Mouse (Mus musculus): ENCODE data around the gene Olfr323. TPM values are rescaled to one million over a fixed set of nuclear protein-coding genes. Genes with fewer than 3 reads are reported as not detected.

The Olfr323 gene
- total RNA-seq, 2 experiments from 2014 or later = not detected

DNA sequence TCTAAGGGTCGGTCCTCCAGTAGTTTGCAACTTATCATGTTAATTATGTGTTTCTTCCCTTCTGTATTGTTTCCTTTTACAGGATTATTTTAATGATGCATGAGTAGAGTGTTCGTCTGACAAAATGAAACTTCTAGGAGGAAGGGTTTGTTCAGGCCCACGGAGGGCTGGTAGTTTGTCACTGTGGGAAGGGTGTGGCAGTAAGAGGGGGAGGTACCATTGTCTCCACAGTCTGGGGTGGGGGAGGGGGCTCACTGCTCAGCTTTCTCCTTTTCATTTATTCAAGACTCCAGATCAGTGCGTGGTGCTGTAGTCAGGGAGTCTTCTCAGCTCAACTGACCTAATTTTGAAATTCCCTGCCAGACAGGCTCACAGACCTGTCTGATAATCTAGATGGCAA is 4.2 kb downstream of the Olfr323 start:
- no peak for DNase-seq (ENCODE audit: extremely low spot score in 1 of 2, low spot score in 2 of 2)
- Histone ChIP-seq H3K4me3 (no peak overlapping the region), H3K27ac (no peak overlapping the region)
- intact Hi-C loops (cut with DNase I) = no loop called here
- no peak for TF ChIP-seq CTCF (IDR thresholded peaks at IDR 0.05)

DNA sequence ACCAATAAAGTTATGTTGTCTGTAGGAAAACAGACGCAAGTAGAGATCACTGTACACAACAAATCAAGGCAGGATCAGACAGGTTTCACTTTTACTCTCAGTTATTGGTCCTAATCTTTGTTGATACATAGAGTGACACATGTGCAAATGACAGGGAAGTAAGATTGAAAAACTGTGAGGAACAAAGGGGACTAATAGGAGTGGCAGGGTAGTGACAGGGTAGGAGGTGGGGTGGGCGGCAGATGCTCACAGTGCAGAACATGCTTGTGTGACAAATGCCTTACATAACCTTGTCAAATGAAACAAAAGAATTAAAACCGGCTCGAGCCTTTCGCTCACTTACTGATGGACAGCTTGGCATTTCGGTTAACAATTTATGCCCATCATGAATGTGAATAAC is 11.5 kb downstream of the Olfr323 start:
- TF ChIP-seq CTCF (IDR thresholded peaks at IDR 0.05) = no peak
- Histone ChIP-seq H3K27ac (no peak overlapping the region), H3K4me3 (no peak overlapping the region)
- DNase-seq (ENCODE audit: extremely low spot score in 1 of 2, low spot score in 2 of 2) = no peak
- intact Hi-C loops (cut with DNase I) = no loop called here

DNA sequence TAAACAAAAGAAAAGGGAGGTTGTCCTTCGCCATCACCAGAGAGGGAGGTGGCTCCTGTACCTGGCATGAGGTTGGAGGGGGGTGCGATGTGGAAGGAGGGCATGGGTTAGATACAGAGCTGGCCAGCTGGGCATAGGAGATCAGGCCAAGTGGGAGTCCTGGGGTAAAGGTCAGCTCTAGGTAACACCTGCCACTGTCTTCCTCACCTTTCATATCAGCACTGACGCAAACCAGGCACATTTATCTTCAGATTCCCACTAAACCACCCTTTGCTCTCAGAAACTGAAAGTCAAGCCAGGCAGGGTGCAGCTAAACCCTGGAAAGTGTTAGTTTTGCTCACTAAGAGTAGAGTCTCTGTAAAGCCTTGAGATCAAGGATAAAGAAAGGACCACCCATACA is 11.9 kb downstream of the Olfr323 start:
- no peak overlapping the region for H3K27ac ChIP-seq
- intact Hi-C loops (cut with DNase I) = no loop called here
- no peak for TF ChIP-seq CTCF (IDR thresholded peaks at IDR 0.05)
- H3K4me3 ChIP-seq = no peak overlapping the region
- no peak for DNase-seq (ENCODE audit: extremely low spot score in 1 of 2, low spot score in 2 of 2)

DNA sequence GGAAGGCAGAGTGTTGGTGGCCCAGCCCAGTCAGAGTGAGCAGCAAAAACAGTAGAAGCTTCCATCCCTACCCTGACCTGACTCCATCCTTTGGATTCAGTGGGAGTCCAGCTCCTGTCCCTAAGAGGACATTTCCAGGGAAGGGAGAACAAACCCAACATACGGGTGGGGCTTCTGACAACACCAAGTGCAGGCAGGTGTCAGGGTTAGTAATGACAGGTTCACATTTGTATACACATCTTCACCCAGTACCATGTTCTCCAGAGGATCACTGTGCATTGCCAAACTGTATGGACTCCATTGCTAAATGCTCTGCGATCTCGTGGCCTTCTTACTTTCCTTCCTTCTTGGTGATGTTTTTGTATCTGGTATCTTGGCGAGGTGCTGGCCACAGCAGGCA is 14.3 kb downstream of the Olfr323 start, which contains the start of gene 2210407C18Rik:
TSS of gene 2210407C18Rik (minus strand) at position 101 of the 400 bp plus-strand sequence.
- H3K4me3 ChIP-seq = no peak within 1 kb of the TSS

DNA sequence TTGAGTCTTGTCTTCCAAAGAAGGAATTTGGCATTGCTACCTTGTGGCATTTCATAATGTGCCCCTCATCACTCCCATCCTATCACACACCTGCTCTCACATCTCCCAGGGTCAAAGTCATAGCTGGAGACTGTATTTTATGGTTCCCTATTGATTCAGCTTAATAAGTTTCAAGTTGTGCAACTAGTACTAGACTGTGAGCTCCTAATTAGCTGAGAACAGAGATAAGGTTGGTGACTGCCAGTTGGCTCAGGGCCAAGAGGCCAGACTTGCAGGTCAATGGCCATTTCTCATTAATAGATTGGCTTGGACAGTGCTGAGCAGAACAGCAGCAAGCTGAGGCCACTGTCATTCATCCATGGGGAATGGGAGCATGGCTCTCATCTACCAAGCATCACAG is 15.8 kb downstream of the Olfr323 start:
- no peak for DNase-seq (ENCODE audit: extremely low spot score in 1 of 2, low spot score in 2 of 2)
- no peak overlapping the region for H3K27ac ChIP-seq
- no peak overlapping the region for H3K4me3 ChIP-seq
- intact Hi-C loops (cut with DNase I) = no loop called here
- no peak for TF ChIP-seq CTCF (IDR thresholded peaks at IDR 0.05)

More for the DNA sequence above, 14.3 kb downstream of the Olfr323 start, which contains the start of gene 2210407C18Rik:
- H3K27ac ChIP-seq = no peak within 1 kb of the TSS
- intact Hi-C loops (cut with DNase I) = no loop called here
- no peak for TF ChIP-seq CTCF (IDR thresholded peaks at IDR 0.05)
- no peak for DNase-seq (ENCODE audit: extremely low spot score in 1 of 2, low spot score in 2 of 2)

DNA sequence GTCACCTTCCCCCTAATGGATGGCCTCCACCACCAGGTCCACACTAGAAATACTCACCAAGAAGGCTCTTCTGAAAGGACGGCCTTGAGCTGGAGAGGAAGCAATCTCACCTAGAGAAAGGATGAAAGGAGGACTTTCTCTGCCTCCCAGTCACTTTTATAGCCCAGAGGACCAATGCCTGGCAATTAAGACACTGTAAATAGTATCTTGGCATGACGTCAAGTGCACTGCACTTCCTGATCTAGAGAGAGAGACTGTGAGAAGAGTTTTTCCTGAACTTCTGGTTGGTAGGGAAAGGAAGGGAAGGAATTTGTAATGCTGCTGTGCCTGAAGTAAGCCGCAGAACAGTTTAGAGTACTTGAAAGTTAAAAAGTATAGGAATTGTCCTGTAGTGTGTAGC is 16.9 kb downstream of the Olfr323 start:
- no peak for TF ChIP-seq CTCF (IDR thresholded peaks at IDR 0.05)
- intact Hi-C loops (cut with DNase I) = no loop called here
- H3K27ac ChIP-seq = no peak overlapping the region
- DNase-seq (ENCODE audit: extremely low spot score in 1 of 2, low spot score in 2 of 2) = no peak
- no peak overlapping the region for H3K4me3 ChIP-seq

DNA sequence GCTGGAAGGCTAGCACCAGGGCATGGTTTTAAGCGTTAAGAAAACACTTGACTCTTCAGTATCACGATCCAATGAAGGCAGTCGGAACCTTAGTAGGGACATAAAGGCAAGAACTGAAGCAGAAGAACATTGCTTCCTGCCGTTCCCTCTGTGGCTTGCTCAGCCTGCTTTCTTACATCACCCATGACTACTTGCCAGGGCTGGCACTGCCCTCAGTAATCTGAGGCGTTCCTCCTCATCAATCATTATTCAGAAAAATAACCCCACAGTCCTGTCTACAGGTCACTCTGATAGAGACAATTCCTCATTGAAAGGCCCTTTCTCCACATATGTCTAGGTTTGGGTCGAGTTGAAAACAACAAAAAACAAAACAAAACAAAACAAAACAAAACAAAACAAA is 23.3 kb downstream of the Olfr323 start:
- intact Hi-C loops (cut with DNase I) = no loop called here
- Histone ChIP-seq H3K4me3 (no peak overlapping the region), H3K27ac (no peak overlapping the region)
- no peak for DNase-seq (ENCODE audit: extremely low spot score in 1 of 2, low spot score in 2 of 2)
- TF ChIP-seq CTCF (IDR thresholded peaks at IDR 0.05) = no peak

DNA sequence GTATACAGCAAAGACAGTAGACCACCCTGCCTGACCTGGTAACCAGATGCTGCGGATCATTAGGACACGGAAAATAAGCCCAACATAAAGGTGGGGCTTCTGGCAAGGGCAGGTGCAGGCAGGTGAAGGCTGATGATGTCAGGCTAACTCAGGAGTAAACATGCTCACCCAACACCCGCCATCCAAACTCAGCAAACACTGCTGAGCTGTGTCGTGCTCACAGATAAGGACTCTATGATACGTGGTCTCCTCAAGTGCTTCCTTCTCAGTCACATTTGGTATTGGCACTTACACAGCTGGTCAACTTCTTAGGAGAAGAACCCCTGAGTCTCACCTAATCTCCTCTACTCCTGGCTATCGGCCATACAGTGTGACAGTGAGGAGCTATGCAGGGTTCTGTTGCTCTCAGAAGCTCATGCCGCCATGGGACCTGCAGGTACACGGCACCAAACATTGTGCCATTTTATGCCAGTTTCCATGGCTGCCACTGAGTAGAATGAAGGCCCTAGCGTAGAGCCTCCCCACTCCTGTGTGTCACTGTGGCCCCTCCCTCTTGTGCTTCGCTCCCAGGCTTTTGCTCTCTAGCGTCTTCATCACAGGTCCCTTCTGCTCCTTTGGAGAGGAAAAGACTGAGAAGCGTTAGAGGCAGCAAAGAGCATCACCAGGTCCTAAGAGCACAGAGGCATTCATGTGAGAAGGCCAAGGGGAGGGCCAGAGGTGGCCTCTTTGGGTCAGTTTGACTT is 24.0 kb downstream of the Olfr323 start:
- no peak for DNase-seq (ENCODE audit: extremely low spot score in 1 of 2, low spot score in 2 of 2)
- no peak overlapping the region for H3K4me3 ChIP-seq
- no peak overlapping the region for H3K27ac ChIP-seq
- TF ChIP-seq CTCF (IDR thresholded peaks at IDR 0.05) = no peak
- intact Hi-C loops (cut with DNase I) = no loop called here

DNA sequence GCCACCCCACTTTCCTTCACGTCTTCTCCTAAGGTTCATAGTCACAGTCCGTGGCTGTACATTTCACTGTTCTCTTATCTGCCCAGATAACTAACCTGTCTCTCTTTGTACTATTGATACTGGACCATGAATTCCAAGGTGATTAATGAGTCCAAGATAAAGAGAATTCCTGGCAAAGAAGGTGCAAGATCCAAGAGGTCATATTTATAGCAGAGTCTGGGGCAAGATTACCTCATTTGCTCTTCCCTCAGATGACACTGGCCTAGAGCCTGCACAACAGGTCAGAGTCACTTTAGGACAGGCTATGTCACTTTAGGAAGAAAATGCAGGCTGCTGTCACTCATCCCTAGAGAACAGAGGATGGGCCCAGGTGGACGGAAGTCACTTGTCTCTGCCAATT is 25.1 kb downstream of the Olfr323 start:
- intact Hi-C loops (cut with DNase I) = no loop called here
- no peak overlapping the region for H3K27ac ChIP-seq
- no peak overlapping the region for H3K4me3 ChIP-seq
- no peak for DNase-seq (ENCODE audit: extremely low spot score in 1 of 2, low spot score in 2 of 2)
- TF ChIP-seq CTCF (IDR thresholded peaks at IDR 0.05) = no peak

DNA sequence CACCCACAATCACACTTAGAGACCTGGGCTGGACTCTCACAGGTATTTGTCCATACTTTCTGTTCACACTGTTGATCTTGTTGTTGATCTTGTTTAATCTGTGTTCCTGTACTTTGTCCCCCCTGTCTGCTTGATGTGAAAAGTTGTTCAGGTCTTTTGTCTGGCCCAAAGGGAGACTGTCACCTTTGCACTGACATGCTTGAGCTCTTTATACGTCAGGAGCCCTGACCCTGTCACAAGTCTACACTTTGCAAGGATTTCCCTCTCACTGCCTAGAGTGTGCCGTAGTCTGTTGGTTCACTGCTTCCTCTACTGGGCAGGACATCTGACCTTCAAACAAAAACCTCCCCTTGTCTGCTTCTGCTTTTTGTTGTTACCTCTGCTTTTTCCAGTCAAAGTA is 25.6 kb downstream of the Olfr323 start:
- DNase-seq (ENCODE audit: extremely low spot score in 1 of 2, low spot score in 2 of 2) = no peak
- no peak overlapping the region for H3K27ac ChIP-seq
- intact Hi-C loops (cut with DNase I) = no loop called here
- no peak for TF ChIP-seq CTCF (IDR thresholded peaks at IDR 0.05)
- no peak overlapping the region for H3K4me3 ChIP-seq

DNA sequence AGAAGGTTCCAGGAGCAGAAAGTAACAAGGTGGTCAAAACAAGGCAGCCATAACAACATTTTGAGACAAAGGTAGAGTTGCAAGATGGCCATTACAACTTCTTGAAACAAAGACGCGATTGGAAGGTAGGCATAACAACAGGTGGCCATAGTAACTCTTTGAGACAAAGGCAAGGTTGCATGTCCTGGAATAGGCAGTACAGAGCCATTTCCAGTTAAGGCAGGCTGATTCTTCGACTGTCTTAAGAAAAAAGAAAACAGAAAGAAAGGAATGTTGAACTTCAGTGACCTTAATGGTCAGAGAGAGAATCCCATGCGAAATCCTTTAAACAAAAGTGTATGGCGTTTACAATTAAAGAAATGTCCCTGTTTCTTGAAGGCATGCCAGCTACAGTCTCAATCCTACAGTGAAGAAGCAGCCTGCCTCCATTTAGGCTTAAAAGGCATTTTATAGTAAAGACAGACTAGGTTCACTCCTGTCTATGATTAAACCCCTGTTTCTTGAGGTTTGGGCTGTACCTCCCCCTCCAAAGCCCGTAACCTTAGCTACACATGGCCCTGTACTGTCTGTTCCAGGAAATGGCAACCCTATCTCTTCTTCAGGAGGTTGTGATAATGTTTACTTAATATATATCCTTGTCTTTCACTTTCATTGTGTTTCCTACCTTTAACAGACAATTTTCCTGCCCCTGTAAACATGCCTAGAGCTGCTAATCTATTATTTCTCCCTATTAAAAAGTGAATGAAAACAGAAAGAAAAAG is 27.3 kb downstream of the Olfr323 start:
- TF ChIP-seq CTCF (IDR thresholded peaks at IDR 0.05) = no peak
- Histone ChIP-seq H3K4me3 (no peak overlapping the region), H3K27ac (no peak overlapping the region)
- DNase-seq (ENCODE audit: extremely low spot score in 1 of 2, low spot score in 2 of 2) = no peak
- intact Hi-C loops (cut with DNase I) = no loop called here

DNA sequence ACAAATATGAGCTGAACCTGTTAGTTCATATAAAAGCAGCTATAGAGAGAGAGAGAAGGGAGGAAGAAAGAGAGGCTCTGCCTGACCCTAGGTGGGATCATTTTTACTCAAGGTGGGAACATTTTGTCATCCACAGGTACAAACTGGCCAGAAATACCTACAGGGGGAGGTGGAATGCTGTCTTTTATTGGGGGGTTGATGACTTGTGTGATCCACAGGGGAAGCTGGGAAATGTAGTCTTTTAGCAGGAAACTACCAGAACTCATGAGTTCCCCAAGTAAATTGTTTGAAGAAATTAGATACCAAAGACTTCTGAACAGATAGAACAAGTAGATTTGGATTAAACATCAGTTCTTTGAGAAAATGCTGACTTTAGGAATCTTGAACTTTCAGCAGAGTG is 28.2 kb downstream of the Olfr323 start:
- Histone ChIP-seq H3K4me3 (no peak overlapping the region), H3K27ac (no peak overlapping the region)
- intact Hi-C loops (cut with DNase I) = no loop called here
- DNase-seq (ENCODE audit: extremely low spot score in 1 of 2, low spot score in 2 of 2) = no peak
- no peak for TF ChIP-seq CTCF (IDR thresholded peaks at IDR 0.05)
